Mouse (Mus musculus) olfactory bulb, adult 2 months (tissue): Measurements from ENCODE around the gene Gm5148.

ENCODE experiments used
- CTCF ChIP-seq: fragments of 200-500 bp; IDR thresholded peaks from 2 replicates; pipeline ENCODE4 v1.5.1; 2012; ENCODE audit warnings: low read depth, mild to moderate bottlenecking, low read length, moderate library complexity; ENCODE audit not compliant: insufficient read depth
- POLR2A ChIP-seq: fragments of 200-500 bp; IDR thresholded peaks from 2 replicates; pipeline ENCODE4 v1.6.1; 2012; ENCODE audit warnings: mild to moderate bottlenecking, low read depth, low read length, moderate library complexity; ENCODE audit not compliant: insufficient read depth

DNA sequence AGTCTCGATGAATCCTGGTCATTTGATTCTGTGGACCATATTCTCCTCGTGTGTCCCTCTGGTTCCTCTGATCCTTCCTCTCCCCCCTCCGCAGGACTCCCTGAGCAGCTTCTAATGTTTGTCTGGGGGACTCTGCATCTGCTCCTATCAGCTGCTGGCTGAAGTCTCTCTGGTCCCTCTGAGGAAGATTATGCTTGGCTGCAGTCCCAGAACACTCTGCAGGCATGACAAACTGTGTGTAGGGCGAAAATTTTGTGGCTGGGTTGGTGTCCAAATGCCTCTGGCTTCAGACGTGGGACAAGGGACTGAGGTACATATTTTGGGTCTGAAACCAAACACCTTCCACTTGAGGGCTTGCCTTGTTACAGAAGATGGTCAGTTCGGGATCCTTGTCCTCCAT, 13.1 kb upstream of the Gm5148 start:
- TF ChIP-seq CTCF, result no peak
- no peak for TF ChIP-seq POLR2A
